Mouse (Mus musculus): ENCODE data around the gene Armc8. TPM values are rescaled to one million over a fixed set of nuclear protein-coding genes. Genes with fewer than 3 reads are reported as not detected.

Gene Armc8
- polyA plus RNA-seq (2012; ENCODE audit: low replicate concordance): 2.1 and 6.1 TPM in 2 replicates

DNA sequence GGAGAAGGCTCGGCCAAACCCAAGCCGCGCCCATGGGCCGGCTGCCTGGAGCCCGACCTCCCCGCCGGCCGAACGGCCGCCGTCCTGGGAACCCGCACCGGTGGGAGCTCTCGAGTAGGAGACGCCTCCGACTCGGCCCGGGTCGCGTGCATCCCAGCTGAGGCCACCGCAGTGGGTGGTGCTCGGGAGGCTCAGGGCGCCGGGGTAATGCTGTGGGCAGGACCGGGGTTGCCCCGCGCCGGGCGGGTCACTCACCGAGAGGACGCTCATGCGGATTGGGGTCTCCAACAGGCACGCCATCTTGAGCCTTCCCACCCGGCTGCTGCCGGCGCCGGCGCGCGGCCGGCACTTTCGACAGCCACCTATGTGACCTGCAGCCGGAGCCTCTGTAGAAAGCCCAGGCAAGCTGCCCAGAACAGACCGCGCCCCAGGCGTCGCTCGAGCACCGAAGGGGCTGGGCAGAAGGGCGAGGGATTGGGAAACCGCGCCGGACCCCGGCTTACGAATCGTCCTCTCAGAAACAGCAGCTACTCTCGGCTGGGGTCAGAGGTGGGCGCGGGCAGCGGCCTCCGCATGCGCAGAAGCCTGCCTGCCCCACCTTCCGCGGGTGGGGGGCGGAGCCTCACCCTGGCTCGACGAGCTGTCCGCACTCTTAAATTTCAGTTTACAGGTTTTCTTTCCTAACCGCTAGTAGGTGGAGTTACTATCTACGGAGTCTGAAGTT, at the start of gene Armc8:
Gene Armc8, minus strand, starts transcription at position 553 of the 724 bp plus-strand sequence.

DNA sequence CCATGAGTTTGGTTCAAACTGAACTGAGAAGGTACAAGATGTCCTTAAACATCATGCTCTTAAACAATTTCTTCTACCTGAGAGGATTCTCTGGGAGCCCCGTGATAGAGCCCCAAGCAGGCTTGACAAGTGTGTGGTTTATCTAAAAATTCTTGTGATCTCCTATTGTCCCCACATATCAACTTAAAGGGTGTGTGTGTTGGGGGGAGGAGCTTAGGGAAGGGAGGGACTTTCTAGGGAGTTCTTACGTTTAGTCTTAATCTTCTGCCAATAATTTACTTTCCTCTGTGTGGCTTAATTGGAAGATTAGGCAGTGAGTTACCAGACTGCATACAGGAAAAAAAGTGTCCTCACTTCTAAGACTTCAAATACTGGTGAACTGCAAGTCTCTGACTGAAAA, 43.5 kb upstream of the Armc8 start, which contains the start of gene A4gnt:
Gene A4gnt, plus strand, starts transcription at position 301 of the 400 bp plus-strand sequence.

DNA sequence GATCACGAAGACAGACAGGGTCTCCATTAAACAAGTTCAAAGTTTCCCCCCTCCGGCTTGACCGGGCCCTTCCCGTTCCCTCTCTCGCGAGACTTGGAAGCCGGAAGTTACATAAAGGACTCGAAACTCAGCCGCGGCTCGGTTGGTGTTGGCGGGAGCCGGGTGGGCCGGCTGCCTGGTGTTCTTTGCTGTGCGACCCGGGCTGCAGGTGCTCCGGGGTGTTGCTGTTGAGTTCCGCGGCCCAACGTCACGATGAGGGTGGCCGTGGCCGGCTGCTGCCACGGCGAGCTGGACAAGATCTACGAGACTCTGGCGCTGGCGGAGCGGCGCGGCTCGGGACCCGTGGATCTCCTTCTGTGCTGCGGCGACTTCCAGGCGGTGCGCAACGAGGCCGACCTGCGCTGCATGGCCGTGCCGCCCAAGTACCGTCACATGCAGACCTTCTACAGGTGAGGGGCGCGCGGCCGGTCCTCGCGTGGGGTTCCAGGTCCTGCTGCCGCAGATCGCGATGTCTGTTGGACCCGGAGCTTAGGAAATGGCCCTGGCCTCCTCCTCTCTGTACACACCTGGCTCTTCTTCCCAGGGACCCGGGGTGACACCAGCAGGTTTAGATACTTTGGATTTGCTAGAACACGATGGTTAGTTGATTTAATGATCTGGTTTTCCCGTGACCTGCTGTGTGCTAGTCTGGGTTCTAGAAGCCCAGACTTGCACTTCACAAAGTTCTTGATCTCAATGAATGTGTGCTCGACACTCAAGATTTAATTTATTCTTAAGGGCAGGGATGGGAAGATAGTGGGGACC, 7.2 kb upstream of the Armc8 start, which contains the start of gene Dbr1:
Gene Dbr1, plus strand, starts transcription at position 123 of the 804 bp plus-strand sequence.

DNA sequence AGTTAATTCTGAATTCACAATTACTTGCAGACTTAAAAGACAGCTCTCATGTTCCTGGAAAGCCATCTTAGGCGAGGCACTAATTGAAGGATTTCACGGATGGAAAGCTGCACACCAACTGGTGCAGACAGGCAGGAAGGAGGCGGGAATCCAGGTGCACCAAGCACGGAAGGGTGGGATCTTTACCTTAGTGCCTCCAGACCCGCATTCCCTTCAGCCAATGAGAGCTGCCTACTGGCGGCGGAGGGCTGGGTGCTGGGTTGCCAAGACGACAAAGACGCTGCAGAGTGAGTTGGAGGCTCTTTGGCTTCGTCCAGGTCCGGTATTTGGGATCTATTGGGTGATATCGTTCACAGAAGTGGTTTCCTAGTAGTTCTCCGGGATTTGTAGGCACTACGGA, 117.5 kb downstream of the Armc8 start, which contains the start of gene Nme9:
Gene Nme9, plus strand, starts transcription at position 315 of the 400 bp plus-strand sequence.

DNA sequence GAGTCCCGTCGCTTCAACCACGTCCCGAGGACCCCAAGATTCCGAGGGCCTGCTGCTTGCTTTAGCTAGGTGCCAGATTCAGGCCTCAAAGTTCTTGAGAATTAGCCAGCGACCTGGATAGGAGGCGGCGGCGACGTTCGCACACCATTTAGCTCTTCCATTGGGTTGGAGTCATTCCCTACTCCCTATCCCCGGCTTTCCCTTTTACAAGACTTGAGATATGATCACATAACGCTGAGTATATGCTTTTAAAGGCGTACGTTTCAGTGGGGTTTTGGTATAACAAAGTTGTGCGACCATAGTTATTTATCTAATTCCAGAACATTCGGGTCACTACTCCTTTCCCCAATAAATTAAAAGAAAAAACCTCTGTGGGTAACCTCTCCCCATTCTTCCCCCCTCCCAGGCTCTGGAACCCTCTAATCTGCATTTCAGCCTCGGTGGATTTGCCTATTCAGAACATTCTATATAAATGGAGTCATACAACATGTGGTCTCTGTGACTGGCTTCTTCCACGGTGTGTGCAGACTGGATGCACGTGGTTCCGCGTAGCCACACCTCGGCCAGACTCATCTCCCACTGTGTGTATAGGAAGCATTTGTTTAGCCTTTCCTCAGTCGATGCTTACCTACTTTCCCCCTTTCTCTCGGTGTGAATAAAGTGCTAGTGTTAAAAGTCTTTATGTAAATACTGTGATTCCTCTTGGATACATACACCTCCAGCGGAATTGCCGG, 131.5 kb downstream of the Armc8 start, which contains the start of gene Mras:
Gene Mras, minus strand, starts transcription at position 351 of the 734 bp plus-strand sequence.

Other genes starting within 250 kb of the Armc8 start
- 0.02 TPM in 1 of 2 replicates, not detected in the other for gene Esyt3, start 210.3 kb downstream of the Armc8 start, polyA plus RNA-seq (2012; ENCODE audit: low replicate concordance)
- 1.4 TPM in 2 replicates for gene Mras, start 131.5 kb downstream of the Armc8 start, polyA plus RNA-seq (2012; ENCODE audit: low replicate concordance)
- not detected in 2 replicates for gene Nme9, start 117.4 kb downstream of the Armc8 start, polyA plus RNA-seq (2012; ENCODE audit: low replicate concordance)
- gene Dbr1, start 6.9 kb upstream of the Armc8 start, polyA plus RNA-seq (2012; ENCODE audit: low replicate concordance): 31.7 and 51.4 TPM in 2 replicates
- not detected in 2 replicates for gene A4gnt, start 43.6 kb upstream of the Armc8 start, polyA plus RNA-seq (2012; ENCODE audit: low replicate concordance)
- 0.08 TPM in 1 of 2 replicates, not detected in the other for gene Dzip1l, start 60.6 kb upstream of the Armc8 start, polyA plus RNA-seq (2012; ENCODE audit: low replicate concordance)
- not detected in 2 replicates for gene Cldn18, start 148.4 kb upstream of the Armc8 start, polyA plus RNA-seq (2012; ENCODE audit: low replicate concordance)

Measured in hematopoietic multipotent progenitor cell, adult 10-12 weeks (in vitro differentiated cells).